Mouse (Mus musculus): ENCODE data around the gene Mical3. TPM values are rescaled to one million over a fixed set of nuclear protein-coding genes. Genes with fewer than 3 reads are reported as not detected.
A peak's percentile ranks its signal among the peaks of the same experiment; 100 is the strongest.

Mical3 gene
- polyA plus RNA-seq, 1 experiment from 2014 or later = 4.5 TPM

- H3K9ac ChIP-seq (ENCODE audit: low read depth, low read length) = no peak overlapping the region
- no peak overlapping the region for H3K4me2 ChIP-seq (replicated peaks; ENCODE audit: low read depth)
- 74% methylated on average over 9 of the region's 9 CpGs for WGBS
- H3K27me3 ChIP-seq (replicated peaks; ENCODE audit: control insufficient read depth, insufficient read depth, low read length) = no peaks in the 10 kb centered on the region
- H3K9me3 ChIP-seq (ENCODE audit: control insufficient read depth) = no peaks in the 10 kb centered on the region
- H3K27ac ChIP-seq (ENCODE audit: low read depth, low read length) = no peak overlapping the region
- H3K4me3 ChIP-seq (ENCODE audit: low read depth, low read length) = no peak overlapping the region
- no peaks in the 10 kb centered on the region for H3K36me3 ChIP-seq (ENCODE audit: control insufficient read depth, insufficient read depth)
- peak; percentile 44; the same call in 1 of the 2 replicates for ATAC-seq
- H3K4me1 ChIP-seq (replicated peaks; ENCODE audit: control insufficient read depth, insufficient read depth, low read length) = peaks cover 7% of the 10 kb centered on the region
- no peak for TF ChIP-seq CTCF (IDR thresholded peaks at IDR 0.05; ENCODE audit: low read depth)
Measured at GRCm38 (mm10) chr6:121098511-121099227, 32.1 kb downstream of the Mical3 start.

GRCm38 (mm10) chr6:121098109-121098508, 32.7 kb downstream of the Mical3 start:
- 65% methylated on average over 9 of the region's 9 CpGs for WGBS
- Histone ChIP-seq H3K9ac (ENCODE audit: low read depth, low read length) (no peak overlapping the region), H3K4me1 (replicated peaks; ENCODE audit: control insufficient read depth, insufficient read depth, low read length) (peaks cover 7% of the 10 kb centered on the region), H3K27ac (ENCODE audit: low read depth, low read length) (no peak overlapping the region), H3K36me3 (ENCODE audit: control insufficient read depth, insufficient read depth) (no peaks in the 10 kb centered on the region), H3K27me3 (replicated peaks; ENCODE audit: control insufficient read depth, insufficient read depth, low read length) (no peaks in the 10 kb centered on the region), H3K4me3 (ENCODE audit: low read depth, low read length) (no peak overlapping the region), H3K4me2 (replicated peaks; ENCODE audit: low read depth) (no peak overlapping the region), H3K9me3 (ENCODE audit: control insufficient read depth) (no peaks in the 10 kb centered on the region)
- ATAC-seq = no peak
- no peak for TF ChIP-seq CTCF (IDR thresholded peaks at IDR 0.05; ENCODE audit: low read depth)

- no peak overlapping the region for H3K4me3 ChIP-seq (ENCODE audit: low read depth, low read length)
- no peak overlapping the region for H3K9ac ChIP-seq (ENCODE audit: low read depth, low read length)
Measured at GRCm38 (mm10) chr6:121096862-121097261, 33.9 kb downstream of the Mical3 start.

GRCm38 (mm10) chr6:121096390-121096789, 34.4 kb downstream of the Mical3 start:
- TF ChIP-seq CTCF (IDR thresholded peaks at IDR 0.05; ENCODE audit: low read depth) = no peak
- H3K9ac ChIP-seq (ENCODE audit: low read depth, low read length) = no peak overlapping the region
- no peaks in the 10 kb centered on the region for H3K36me3 ChIP-seq (ENCODE audit: control insufficient read depth, insufficient read depth)
- WGBS = 84% methylated on average over 8 of the region's 8 CpGs
- no peaks in the 10 kb centered on the region for H3K9me3 ChIP-seq (ENCODE audit: control insufficient read depth)
- H3K4me2 ChIP-seq (replicated peaks; ENCODE audit: low read depth) = no peak overlapping the region
- no peaks in the 10 kb centered on the region for H3K27me3 ChIP-seq (replicated peaks; ENCODE audit: control insufficient read depth, insufficient read depth, low read length)
- H3K4me1 ChIP-seq (replicated peaks; ENCODE audit: control insufficient read depth, insufficient read depth, low read length) = peaks cover 3% of the 10 kb centered on the region; the same call in 1 of the 2 replicates
- no peak for ATAC-seq
- no peak overlapping the region for H3K4me3 ChIP-seq (ENCODE audit: low read depth, low read length)
- no peak overlapping the region for H3K27ac ChIP-seq (ENCODE audit: low read depth, low read length)

More at GRCm38 (mm10) chr6:121096862-121097261, 33.9 kb downstream of the Mical3 start:
- no peak for ATAC-seq
- 90% methylated on average over 8 of the region's 8 CpGs for WGBS
- H3K4me1 ChIP-seq (replicated peaks; ENCODE audit: control insufficient read depth, insufficient read depth, low read length) = peaks cover 3% of the 10 kb centered on the region; the same call in 1 of the 2 replicates
- H3K4me2 ChIP-seq (replicated peaks; ENCODE audit: low read depth) = no peak overlapping the region
- no peaks in the 10 kb centered on the region for H3K27me3 ChIP-seq (replicated peaks; ENCODE audit: control insufficient read depth, insufficient read depth, low read length)
- no peak overlapping the region for H3K27ac ChIP-seq (ENCODE audit: low read depth, low read length)
- no peak for TF ChIP-seq CTCF (IDR thresholded peaks at IDR 0.05; ENCODE audit: low read depth)
- H3K9me3 ChIP-seq (ENCODE audit: control insufficient read depth) = no peaks in the 10 kb centered on the region
- no peaks in the 10 kb centered on the region for H3K36me3 ChIP-seq (ENCODE audit: control insufficient read depth, insufficient read depth)

GRCm38 (mm10) chr6:121093662-121094408, 37.0 kb downstream of the Mical3 start:
- H3K4me3 ChIP-seq (ENCODE audit: low read depth, low read length) = no peak overlapping the region
- TF ChIP-seq CTCF (IDR thresholded peaks at IDR 0.05; ENCODE audit: low read depth) = no peak
- no peaks in the 10 kb centered on the region for H3K27me3 ChIP-seq (replicated peaks; ENCODE audit: control insufficient read depth, insufficient read depth, low read length)
- H3K4me1 ChIP-seq (replicated peaks; ENCODE audit: control insufficient read depth, insufficient read depth, low read length) = no peaks in the 10 kb centered on the region
- WGBS = 66% methylated on average over 8 of the region's 8 CpGs
- H3K4me2 ChIP-seq (replicated peaks; ENCODE audit: low read depth) = no peak overlapping the region
- no peak overlapping the region for H3K27ac ChIP-seq (ENCODE audit: low read depth, low read length)
- no peaks in the 10 kb centered on the region for H3K36me3 ChIP-seq (ENCODE audit: control insufficient read depth, insufficient read depth)
- no peak overlapping the region for H3K9ac ChIP-seq (ENCODE audit: low read depth, low read length)
- no peaks in the 10 kb centered on the region for H3K9me3 ChIP-seq (ENCODE audit: control insufficient read depth)
- ATAC-seq = no peak

- WGBS = 90% methylated on average over 11 of the region's 11 CpGs
- H3K27ac ChIP-seq (ENCODE audit: low read depth, low read length) = no peak overlapping the region
- no peaks in the 10 kb centered on the region for H3K4me1 ChIP-seq (replicated peaks; ENCODE audit: control insufficient read depth, insufficient read depth, low read length)
- TF ChIP-seq CTCF (IDR thresholded peaks at IDR 0.05; ENCODE audit: low read depth) = no peak
- H3K4me3 ChIP-seq (ENCODE audit: low read depth, low read length) = no peak overlapping the region
- H3K4me2 ChIP-seq (replicated peaks; ENCODE audit: low read depth) = no peak overlapping the region
- ATAC-seq = no peak
- no peak overlapping the region for H3K9ac ChIP-seq (ENCODE audit: low read depth, low read length)
- H3K9me3 ChIP-seq (ENCODE audit: control insufficient read depth) = no peaks in the 10 kb centered on the region
- no peaks in the 10 kb centered on the region for H3K36me3 ChIP-seq (ENCODE audit: control insufficient read depth, insufficient read depth)
- no peaks in the 10 kb centered on the region for H3K27me3 ChIP-seq (replicated peaks; ENCODE audit: control insufficient read depth, insufficient read depth, low read length)
Measured at GRCm38 (mm10) chr6:121090786-121091185, 40.0 kb downstream of the Mical3 start.
